Mouse (Mus musculus): ENCODE measurements around the gene Pabpc6. TPM values are rescaled to one million over a fixed set of nuclear protein-coding genes. Genes with fewer than 3 reads are reported as not detected.

Pabpc6 gene
- polyA plus RNA-seq, 1 experiment = not detected

GRCm38 (mm10) chr17:9631081-9631480, 38.4 kb downstream of the Pabpc6 start:
- Histone ChIP-seq H3K79me3 (ENCODE audit: low read depth) (no peaks in the 10 kb centered on the region), H3K36me3 (ENCODE audit: control insufficient read depth, insufficient read depth) (no peaks in the 10 kb centered on the region), H3ac (ENCODE audit: control insufficient read depth, insufficient read length, low read depth) (no peak overlapping the region), H3K79me2 (ENCODE audit: control insufficient read depth, insufficient read depth) (no peaks in the 10 kb centered on the region), H3K27me3 (ENCODE audit: control insufficient read depth, insufficient read depth, insufficient read length) (no peaks in the 10 kb centered on the region), H3K4me3 (ENCODE audit: insufficient read depth, poor library complexity, severe bottlenecking) (no peak overlapping the region)
- TF ChIP-seq USF1 (IDR thresholded peaks at IDR 0.05; ENCODE audit: low read depth) (no peak), CTCF (IDR thresholded peaks at IDR 0.05; ENCODE audit: control insufficient read depth, insufficient read depth, insufficient read length) (no peak), FOSL1 (IDR thresholded peaks at IDR 0.05; ENCODE audit: insufficient read depth, low read length, poor library complexity, severe bottlenecking) (no peak), MYOD1 (IDR thresholded peaks at IDR 0.05; ENCODE audit: control insufficient read depth, insufficient read length, low read depth) (no peak), MYOG (IDR thresholded peaks at IDR 0.05; ENCODE audit: control insufficient read depth, extremely low read depth, insufficient read length) (no peak), MAX (IDR thresholded peaks at IDR 0.05) (no peak), CEBPB (IDR thresholded peaks at IDR 0.05; ENCODE audit: low read depth) (no peak)

- Histone ChIP-seq H3K4me3 (ENCODE audit: insufficient read depth, poor library complexity, severe bottlenecking) (no peak overlapping the region), H3K27me3 (ENCODE audit: control insufficient read depth, insufficient read depth, insufficient read length) (no peaks in the 10 kb centered on the region), H3K36me3 (ENCODE audit: control insufficient read depth, insufficient read depth) (no peaks in the 10 kb centered on the region), H3K79me3 (ENCODE audit: low read depth) (no peaks in the 10 kb centered on the region), H3K79me2 (ENCODE audit: control insufficient read depth, insufficient read depth) (no peaks in the 10 kb centered on the region), H3ac (ENCODE audit: control insufficient read depth, insufficient read length, low read depth) (no peak overlapping the region)
- TF ChIP-seq MAX (IDR thresholded peaks at IDR 0.05) (no peak), CTCF (IDR thresholded peaks at IDR 0.05; ENCODE audit: control insufficient read depth, insufficient read depth, insufficient read length) (no peak), USF1 (IDR thresholded peaks at IDR 0.05; ENCODE audit: low read depth) (no peak), MYOG (IDR thresholded peaks at IDR 0.05; ENCODE audit: control insufficient read depth, extremely low read depth, insufficient read length) (no peak), FOSL1 (IDR thresholded peaks at IDR 0.05; ENCODE audit: insufficient read depth, low read length, poor library complexity, severe bottlenecking) (no peak), MYOD1 (IDR thresholded peaks at IDR 0.05; ENCODE audit: control insufficient read depth, insufficient read length, low read depth) (no peak), CEBPB (IDR thresholded peaks at IDR 0.05; ENCODE audit: low read depth) (no peak)
These were observed 42.5 kb downstream of the Pabpc6 start for GRCm38 (mm10) chr17:9627011-9627410.

Other genes with a start within 250 kb of the Pabpc6 start
- not detected for gene Gm17728, start 247.7 kb downstream of the Pabpc6 start, polyA plus RNA-seq (2012; fragmentation: generic; extraction: Trizol)